Mouse (Mus musculus): ENCODE results near the gene Ddn. TPM values are rescaled to one million over a fixed set of nuclear protein-coding genes. Genes with fewer than 3 reads are reported as not detected.

The Ddn gene
- polyA plus RNA-seq, 1 experiment from 2014 or later, result 0.05 TPM

- WGBS, result 1% methylated on average over 19 of the region's 19 CpGs
- H3K9ac ChIP-seq, result no peak overlapping the region
Observed at GRCm38 (mm10) chr15:98777005-98777616, 32.2 kb downstream of the Ddn start.

GRCm38 (mm10) chr15:98776280-98777004, 32.8 kb downstream of the Ddn start:
- Histone ChIP-seq H3K9me3 (replicated peaks) (no peaks in the 10 kb centered on the region), H3K9ac (peak overlapping the region; percentile 40; the same call in 1 of the 2 replicates), H3K4me2 (peak overlapping the region; percentile 50), H3K4me1 (peaks cover 40% of the 10 kb centered on the region), H3K27me3 (peaks cover 100% of the 10 kb centered on the region), H3K36me3 (ENCODE audit: poor library complexity, severe bottlenecking) (no peaks in the 10 kb centered on the region), H3K4me3 (peak overlapping the region; percentile 26), H3K27ac (no peak overlapping the region)
- WGBS, result under 1% methylated on average over 61 of the region's 62 CpGs
- peak; percentile 51; the same call in 1 of the 2 replicates for ATAC-seq

More at GRCm38 (mm10) chr15:98777005-98777616, 32.2 kb downstream of the Ddn start:
- no peaks in the 10 kb centered on the region for H3K9me3 ChIP-seq (replicated peaks)
- no peak overlapping the region for H3K27ac ChIP-seq
- peaks cover 38% of the 10 kb centered on the region for H3K4me1 ChIP-seq
- no peaks in the 10 kb centered on the region for H3K36me3 ChIP-seq (ENCODE audit: poor library complexity, severe bottlenecking)
- H3K27me3 ChIP-seq, result peaks cover 100% of the 10 kb centered on the region
- peak overlapping the region; percentile 26; the same call in 1 of the 2 replicates for H3K4me3 ChIP-seq
- no peak overlapping the region for H3K4me2 ChIP-seq
- no peak for ATAC-seq

- Histone ChIP-seq H3K4me2 (no peak overlapping the region), H3K27me3 (peaks cover 100% of the 10 kb centered on the region), H3K9me3 (replicated peaks) (no peaks in the 10 kb centered on the region), H3K4me1 (peaks cover 40% of the 10 kb centered on the region), H3K36me3 (ENCODE audit: poor library complexity, severe bottlenecking) (no peaks in the 10 kb centered on the region), H3K9ac (no peak overlapping the region), H3K4me3 (no peak overlapping the region), H3K27ac (no peak overlapping the region)
- 4% methylated on average over 5 of the region's 5 CpGs for WGBS
- ATAC-seq, result no peak
Observed at GRCm38 (mm10) chr15:98775533-98775932, 33.8 kb downstream of the Ddn start.

GRCm38 (mm10) chr15:98774096-98774495, 35.2 kb downstream of the Ddn start:
- no peak overlapping the region for H3K9ac ChIP-seq
- no peaks in the 10 kb centered on the region for H3K9me3 ChIP-seq (replicated peaks)
- 2% methylated on average over 14 of the region's 15 CpGs for WGBS
- no peak overlapping the region for H3K27ac ChIP-seq
- no peak overlapping the region for H3K4me2 ChIP-seq
- ATAC-seq, result no peak
- no peak overlapping the region for H3K4me3 ChIP-seq
- H3K27me3 ChIP-seq, result peaks cover 100% of the 10 kb centered on the region
- no peaks in the 10 kb centered on the region for H3K36me3 ChIP-seq (ENCODE audit: poor library complexity, severe bottlenecking)
- H3K4me1 ChIP-seq, result peaks cover 37% of the 10 kb centered on the region

- 1% methylated on average over 36 of the region's 36 CpGs for WGBS
- Histone ChIP-seq H3K4me2 (peak overlapping the region; percentile 48), H3K4me1 (peaks cover 32% of the 10 kb centered on the region), H3K4me3 (peak overlapping the region; percentile 19), H3K9me3 (replicated peaks) (no peaks in the 10 kb centered on the region), H3K27ac (no peak overlapping the region), H3K9ac (peak overlapping the region; percentile 39; the same call in 1 of the 2 replicates), H3K36me3 (ENCODE audit: poor library complexity, severe bottlenecking) (no peaks in the 10 kb centered on the region), H3K27me3 (peaks cover 100% of the 10 kb centered on the region)
- ATAC-seq, result no peak
Observed at GRCm38 (mm10) chr15:98772511-98773211, 36.6 kb downstream of the Ddn start.

DNA sequence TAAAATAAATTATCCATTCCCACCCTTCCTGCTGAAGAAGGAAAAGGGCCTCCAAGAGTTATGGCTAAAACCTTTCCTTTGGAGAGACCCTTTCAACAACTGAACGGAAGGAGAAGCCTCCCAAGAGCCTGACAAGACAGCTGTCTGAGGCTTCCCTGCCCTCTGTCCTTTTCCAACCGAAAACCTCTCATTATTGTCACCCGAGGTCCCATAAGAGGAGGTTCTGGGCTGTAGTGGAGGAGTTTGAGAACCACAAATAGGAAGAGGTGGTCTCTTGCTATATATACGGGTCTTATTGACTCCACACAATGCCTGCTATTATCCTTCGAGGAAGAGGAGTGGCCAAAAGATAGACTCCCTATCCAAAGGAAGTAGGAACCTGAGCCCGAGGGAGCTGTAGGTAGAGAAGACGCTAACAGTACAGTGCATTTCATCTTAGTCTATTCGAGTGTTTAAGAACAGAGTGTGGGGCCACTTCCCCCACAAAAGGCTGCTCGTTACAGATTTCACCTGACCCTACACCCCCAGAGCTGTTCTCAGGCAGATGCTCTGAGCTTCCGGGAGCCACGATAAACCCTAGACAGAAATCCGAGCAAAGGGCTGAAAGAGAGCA, 37.4 kb downstream of the Ddn start:
- no peak overlapping the region for H3K9ac ChIP-seq
- H3K4me1 ChIP-seq, result peaks cover 26% of the 10 kb centered on the region
- peak overlapping the region; percentile 48; the same call in 1 of the 2 replicates for H3K4me2 ChIP-seq
- H3K36me3 ChIP-seq (ENCODE audit: poor library complexity, severe bottlenecking), result no peaks in the 10 kb centered on the region
- WGBS, result 3% methylated on average over 12 of the region's 12 CpGs
- no peak overlapping the region for H3K27ac ChIP-seq
- ATAC-seq, result no peak
- peaks cover 95% of the 10 kb centered on the region for H3K27me3 ChIP-seq
- H3K4me3 ChIP-seq, result peak overlapping the region; percentile 19; the same call in 1 of the 2 replicates
- no peaks in the 10 kb centered on the region for H3K9me3 ChIP-seq (replicated peaks)

DNA sequence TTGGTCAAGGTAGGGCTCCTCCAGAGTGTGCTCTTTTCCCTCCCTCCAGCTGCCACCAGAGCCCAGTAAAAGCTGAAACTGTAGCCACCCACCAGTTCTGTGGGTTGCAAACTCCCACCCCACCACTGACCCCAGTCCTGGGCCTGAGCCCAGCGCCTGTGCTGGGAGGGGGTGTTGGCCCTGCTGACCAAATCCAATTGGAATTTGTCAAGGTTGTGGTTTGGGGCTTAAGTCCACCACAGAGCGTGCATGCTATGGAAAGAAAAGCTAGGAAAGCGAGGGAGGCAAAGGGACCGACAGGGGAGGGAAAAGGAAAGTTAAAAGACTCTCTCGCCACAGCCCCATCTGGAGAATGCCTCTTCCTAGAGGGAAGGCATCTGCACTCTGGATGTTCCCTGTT, 41.0 kb downstream of the Ddn start:
- H3K27me3 ChIP-seq, result peaks cover 81% of the 10 kb centered on the region
- no peaks in the 10 kb centered on the region for H3K9me3 ChIP-seq (replicated peaks)
- no peak overlapping the region for H3K27ac ChIP-seq
- no peak overlapping the region for H3K9ac ChIP-seq
- H3K4me3 ChIP-seq, result no peak overlapping the region
- peaks cover 18% of the 10 kb centered on the region for H3K4me1 ChIP-seq
- no peak for ATAC-seq
- no peak overlapping the region for H3K4me2 ChIP-seq
- H3K36me3 ChIP-seq (ENCODE audit: poor library complexity, severe bottlenecking), result no peaks in the 10 kb centered on the region
- 32% methylated on average over 5 of the region's 5 CpGs for WGBS

DNA sequence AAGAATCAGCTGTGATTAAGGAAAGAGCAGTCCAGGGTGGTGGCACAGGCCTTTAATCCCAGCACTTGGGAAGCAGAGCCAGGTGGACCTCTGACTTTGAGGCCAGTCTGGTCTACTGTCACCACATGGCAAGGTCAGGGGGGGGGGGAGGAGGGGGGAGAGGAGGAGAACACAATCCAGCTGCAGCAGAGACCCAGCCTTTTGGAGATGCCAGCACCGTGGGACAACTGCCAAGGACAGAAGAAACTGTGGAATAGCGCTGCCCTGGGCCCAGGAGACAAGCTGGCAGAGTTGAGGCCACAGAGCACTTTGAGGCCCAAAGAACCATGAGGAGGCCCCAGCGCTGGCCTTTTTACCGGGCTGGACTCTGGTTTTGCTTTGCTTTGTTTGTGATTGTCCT, 43.4 kb downstream of the Ddn start:
- WGBS, result 64% methylated on average over 4 of the region's 4 CpGs
- no peak overlapping the region for H3K9ac ChIP-seq
- no peak for ATAC-seq
- peaks cover 58% of the 10 kb centered on the region for H3K27me3 ChIP-seq
- no peaks in the 10 kb centered on the region for H3K36me3 ChIP-seq (ENCODE audit: poor library complexity, severe bottlenecking)
- H3K27ac ChIP-seq, result no peak overlapping the region
- no peak overlapping the region for H3K4me3 ChIP-seq
- H3K4me1 ChIP-seq, result peaks cover 19% of the 10 kb centered on the region
- H3K4me2 ChIP-seq, result no peak overlapping the region
- H3K9me3 ChIP-seq (replicated peaks), result no peaks in the 10 kb centered on the region

DNA sequence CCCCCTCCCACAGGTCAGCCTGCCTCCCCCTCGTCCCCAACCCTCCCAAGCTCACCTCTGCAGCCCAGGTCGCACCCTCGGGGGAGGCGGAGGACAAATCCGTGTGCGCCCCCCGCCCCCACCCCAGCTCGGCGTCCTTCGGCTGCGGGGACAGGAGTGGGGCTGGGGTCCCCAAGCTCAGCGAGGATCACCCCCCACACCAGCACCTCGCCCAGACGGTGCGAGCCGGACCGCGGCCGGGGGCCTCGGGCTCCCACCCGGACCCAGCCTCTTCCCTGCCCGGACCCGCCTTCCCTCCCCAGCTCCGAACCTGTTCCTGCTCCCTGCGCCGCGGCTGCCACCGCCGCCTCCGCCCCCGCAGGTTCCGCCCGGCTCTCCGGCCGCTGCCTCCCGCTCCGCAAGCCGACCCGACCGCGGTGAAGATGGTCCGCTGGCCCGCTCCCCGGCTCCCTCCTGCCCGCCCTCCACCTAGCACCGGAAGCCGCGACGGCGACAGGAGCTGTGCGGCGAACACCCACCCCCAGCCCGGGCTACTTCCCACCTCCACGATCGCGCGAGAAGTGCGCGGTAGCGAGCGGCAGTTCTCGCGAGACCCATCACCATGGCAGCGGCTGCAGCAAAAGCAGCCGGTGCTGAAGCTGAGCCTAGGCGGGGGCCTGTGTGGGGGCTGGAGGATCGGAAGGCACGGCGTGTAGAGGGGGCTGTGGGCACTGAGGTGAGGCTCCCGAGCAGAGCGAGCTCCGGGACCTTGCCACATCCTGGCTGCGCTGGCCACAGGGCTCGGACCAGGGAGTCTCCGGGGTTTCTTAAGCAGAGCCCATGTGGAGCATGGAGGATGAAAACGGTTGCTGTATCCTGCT, 46.4 kb downstream of the Ddn start, which contains the start of gene Arf3:
Gene Arf3 (minus strand): TSS at position 545 of the 860 bp plus-strand sequence.
- peaks cover 25% of the 10 kb centered on the region for H3K4me1 ChIP-seq
- H3K4me3 ChIP-seq, result peak within 1 kb of the TSS; percentile 99
- H3K9me3 ChIP-seq (replicated peaks), result no peaks in the 10 kb centered on the region
- H3K36me3 ChIP-seq (ENCODE audit: poor library complexity, severe bottlenecking), result peaks cover 28% of the 10 kb centered on the region
- peak within 1 kb of the TSS; percentile 82 for H3K4me2 ChIP-seq
- under 1% methylated on average over 73 of the region's 76 CpGs for WGBS
- H3K27ac ChIP-seq, result peak within 1 kb of the TSS; percentile 89
- H3K9ac ChIP-seq, result peak within 1 kb of the TSS; percentile 98
- peak; percentile 97 for ATAC-seq
- peaks cover 28% of the 10 kb centered on the region for H3K27me3 ChIP-seq

GRCm38 (mm10) chr15:98762201-98762621, 47.1 kb downstream of the Ddn start:
- ATAC-seq, result peak; percentile 68
- peaks cover 25% of the 10 kb centered on the region for H3K4me1 ChIP-seq
- H3K4me3 ChIP-seq, result peak overlapping the region; percentile 99
- H3K27me3 ChIP-seq, result peaks cover 25% of the 10 kb centered on the region
- H3K36me3 ChIP-seq (ENCODE audit: poor library complexity, severe bottlenecking), result peaks cover 32% of the 10 kb centered on the region
- peak overlapping the region; percentile 89 for H3K27ac ChIP-seq
- H3K9ac ChIP-seq, result peak overlapping the region; percentile 98
- no peaks in the 10 kb centered on the region for H3K9me3 ChIP-seq (replicated peaks)
- H3K4me2 ChIP-seq, result peak overlapping the region; percentile 82
- WGBS, result 0% methylated on average over 22 of the region's 24 CpGs

DNA sequence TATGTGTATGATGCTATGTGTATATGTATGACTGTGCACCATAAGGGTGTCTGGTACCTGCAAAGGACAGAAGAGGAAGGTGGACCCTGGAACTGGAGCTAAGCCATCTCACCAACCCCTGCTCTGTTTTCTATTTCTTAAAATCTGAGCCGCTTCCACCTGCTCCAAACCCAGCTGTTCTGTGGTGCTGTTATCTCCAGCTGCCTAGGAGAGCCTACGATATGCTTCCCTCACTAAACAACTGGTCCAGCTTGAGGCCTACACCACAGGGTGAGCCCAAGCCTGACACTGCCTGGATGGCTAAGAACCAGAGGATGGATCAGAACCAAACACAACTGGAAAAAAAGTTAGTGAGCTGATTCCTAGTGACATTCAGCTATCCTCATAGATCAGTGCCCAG, 55.2 kb downstream of the Ddn start:
- no peaks in the 10 kb centered on the region for H3K9me3 ChIP-seq (replicated peaks)
- H3K9ac ChIP-seq, result 0 out of 2 replicates have a peak overlapping the region, but pooled peaks have one; percentile 14
- no peak overlapping the region for H3K4me3 ChIP-seq
- peaks cover 8% of the 10 kb centered on the region; the same call in 1 of the 2 replicates for H3K4me1 ChIP-seq
- peaks cover 36% of the 10 kb centered on the region for H3K36me3 ChIP-seq (ENCODE audit: poor library complexity, severe bottlenecking)
- ATAC-seq, result no peak
- no peak overlapping the region for H3K4me2 ChIP-seq
- 89% methylated on average over 2 of the region's 2 CpGs for WGBS
- no peaks in the 10 kb centered on the region for H3K27me3 ChIP-seq
- no peak overlapping the region for H3K27ac ChIP-seq
